Mouse (Mus musculus) kidney, embryonic 15.5 days (tissue): Measurements from ENCODE around the gene Hist1h1c. TPM values are rescaled to one million over a fixed set of nuclear protein-coding genes. Genes with fewer than 3 reads are reported as not detected.
"Not testable (repeated sequence)": the region's sequence is repeated elsewhere in the genome, so short reads cannot be mapped to it uniquely, and the experiment has no call there.

Experiments
- ATAC-seq: fragments of 200-750 bp; cut with Nextera tagmentation; replicated peaks from 2 replicates; pipeline ENCODE4 v1.8.0; 2017; ENCODE audit warnings: moderate TSS enrichment; ENCODE audit not compliant: low FRiP score
- H3K27ac ChIP-seq: fragments of 300-500 bp; sonication (generic); 2 replicates; pipeline ENCODE4 v1.5.1; 2015; ENCODE audit warnings: mild to moderate bottlenecking, inconsistent platforms
- H3K27me3 ChIP-seq: fragments of 300-500 bp; sonication (generic); 2 replicates; pipeline ENCODE4 v1.6.1; 2015; ENCODE audit warnings: inconsistent platforms
- H3K36me3 ChIP-seq: fragments of 300-500 bp; sonication (generic); 2 replicates; pipeline ENCODE4 v1.6.1; 2015; ENCODE audit warnings: inconsistent platforms
- H3K4me1 ChIP-seq: fragments of 300-500 bp; sonication (generic); 2 replicates; pipeline ENCODE4 v1.6.1; 2015; ENCODE audit warnings: inconsistent platforms
- H3K4me2 ChIP-seq: fragments of 300-500 bp; sonication (generic); 2 replicates; pipeline ENCODE4 v1.6.1; 2015; ENCODE audit warnings: moderate library complexity, mild to moderate bottlenecking, inconsistent platforms
- H3K4me3 ChIP-seq: fragments of 300-500 bp; sonication (generic); replicated peaks from 2 replicates; pipeline ENCODE4 v1.5.1; 2015; ENCODE audit warnings: mild to moderate bottlenecking, inconsistent platforms
- H3K9ac ChIP-seq: fragments of 300-500 bp; sonication (generic); 2 replicates; pipeline ENCODE4 v1.6.1; 2015; ENCODE audit warnings: mild to moderate bottlenecking, inconsistent platforms
- H3K9me3 ChIP-seq: fragments of 300-500 bp; sonication (generic); replicated peaks from 2 replicates; pipeline ENCODE4 v1.6.1; 2016; ENCODE audit warnings: inconsistent platforms
- WGBS: fragments of 180-500 bp; shearing (Covaris S2); methylation state at CpG from one replicate; pipeline ENCODE4 v1.1.7; 2015; ENCODE audit warnings: mixed read lengths; 5-methylcytosine and 5-hydroxymethylcytosine counted together
- microRNA-seq: library from miRNA; unstranded; fragments of <30 nt; microRNA quantifications from one replicate; pipeline ENCODE4, GENCODE M21; 2016
- polyA plus RNA-seq: library from polyadenylated mRNA; unstranded; fragments of >200 nt; fragmentation: Nextera tagmentation; extraction: Ambion mirVana; gene quantifications from 2 replicates; pipeline ENCODE4 v1.2.1, GENCODE M21; 2015

Hist1h1c gene
- polyA plus RNA-seq, 1 experiment from 2014 or later = 24.1 TPM

DNA sequence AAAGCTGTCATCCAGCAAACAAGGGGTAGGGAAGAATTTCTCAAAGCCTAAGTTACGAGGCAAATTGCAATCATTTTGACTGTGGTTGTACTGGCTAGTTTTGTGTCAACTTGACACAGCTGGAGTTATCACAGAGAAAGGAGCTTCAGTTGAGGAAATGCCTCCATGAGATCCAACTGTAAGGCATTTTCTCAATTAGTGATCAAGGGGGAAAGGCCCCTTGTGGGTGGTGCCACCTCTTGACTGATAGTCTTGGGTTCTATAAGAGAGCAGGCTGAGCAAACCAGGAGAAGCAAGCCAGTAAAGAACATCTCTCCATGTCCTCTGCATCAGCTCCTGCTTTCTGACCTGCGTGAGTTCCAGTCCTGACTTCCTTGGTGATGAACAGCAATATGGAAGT is 31.0 kb downstream of the Hist1h1c start, which contains the start of gene Trim38:
Gene Trim38, plus strand, starts transcription at position 301 of the 400 bp plus-strand sequence.
- H3K27me3 ChIP-seq, ATAC-seq, H3K4me2 ChIP-seq, H3K27ac ChIP-seq, H3K9me3 ChIP-seq, H3K4me3 ChIP-seq, H3K9ac ChIP-seq, H3K36me3 ChIP-seq: not testable (repeated sequence)
- H3K4me1 ChIP-seq = peaks cover 11% of the 10 kb centered on the region
- 77% methylated on average over 2 of the region's 2 CpGs for WGBS

DNA sequence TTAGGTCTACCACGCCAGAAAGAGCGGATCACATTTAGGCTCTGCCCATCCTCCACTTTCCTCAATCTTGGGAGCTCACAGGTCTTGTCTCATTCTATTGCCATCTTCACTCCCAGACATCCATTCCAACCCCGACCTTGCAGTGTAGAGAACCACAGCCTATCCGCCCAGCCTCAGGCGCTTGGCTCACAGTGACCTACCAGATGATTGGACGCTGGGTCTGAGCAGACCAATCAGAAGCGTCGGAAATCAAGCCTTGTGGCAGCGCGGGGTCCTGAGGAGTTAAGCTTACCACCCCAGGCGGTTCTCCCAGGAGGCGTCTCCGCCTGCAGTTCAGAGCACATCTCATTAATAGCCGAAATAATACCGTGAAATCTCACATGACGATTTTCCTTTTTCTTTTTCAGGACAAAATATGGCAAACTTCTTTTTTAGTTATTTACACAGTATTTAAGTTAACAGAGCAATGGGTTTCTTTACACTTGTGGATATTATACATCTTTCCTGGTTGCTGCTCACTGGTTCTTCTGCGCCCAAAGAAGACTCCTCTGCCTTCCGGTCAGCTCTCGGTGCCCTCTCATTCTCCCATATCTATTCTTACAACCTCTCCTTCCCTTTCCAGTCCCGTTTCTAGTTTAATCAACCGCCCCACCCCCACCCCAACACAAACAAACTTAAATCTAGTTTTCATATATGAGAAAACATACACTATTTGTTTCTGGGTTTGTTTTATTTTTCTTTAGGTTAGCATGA is 34.1 kb downstream of the Hist1h1c start:
- Histone ChIP-seq H3K9me3 (no peaks in the 10 kb centered on the region), H3K27ac (no peak overlapping the region), H3K4me3 (peak overlapping the region; percentile 15; the same call in 1 of the 2 replicates), H3K4me2 (peak overlapping the region; percentile 46), H3K27me3 (no peaks in the 10 kb centered on the region), H3K36me3 (no peaks in the 10 kb centered on the region), H3K9ac (no peak overlapping the region), H3K4me1 (peaks cover 7% of the 10 kb centered on the region)
- 26% methylated on average over 21 of the region's 21 CpGs for WGBS
- ATAC-seq = peak; percentile 93

DNA sequence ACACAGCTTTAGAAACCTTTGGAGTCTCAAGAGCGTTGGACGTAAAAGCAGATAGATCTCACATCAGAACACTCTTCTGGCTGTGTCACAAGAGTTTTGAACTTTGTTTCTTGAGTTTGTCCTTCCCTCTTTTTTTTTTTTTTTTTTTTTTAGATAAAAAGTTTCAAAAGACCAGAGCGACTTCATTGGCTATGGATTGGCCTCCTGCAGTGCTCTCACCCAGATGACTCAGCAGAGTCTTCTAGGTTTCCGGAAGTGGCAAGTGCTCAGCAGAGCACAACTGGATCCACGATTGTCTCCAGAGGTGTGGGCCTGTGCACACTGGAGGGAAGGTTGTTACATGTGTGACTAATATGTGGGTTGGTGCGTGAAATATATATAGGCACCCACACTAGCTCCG is 39.7 kb downstream of the Hist1h1c start:
- Histone ChIP-seq H3K4me3 (no peak overlapping the region), H3K36me3 (no peaks in the 10 kb centered on the region), H3K9me3 (no peaks in the 10 kb centered on the region), H3K27ac (no peak overlapping the region), H3K27me3 (no peaks in the 10 kb centered on the region), H3K4me1 (no peaks in the 10 kb centered on the region), H3K4me2 (no peak overlapping the region), H3K9ac (no peak overlapping the region)
- no peak for ATAC-seq
- WGBS = 93% methylated on average over 7 of the region's 7 CpGs

DNA sequence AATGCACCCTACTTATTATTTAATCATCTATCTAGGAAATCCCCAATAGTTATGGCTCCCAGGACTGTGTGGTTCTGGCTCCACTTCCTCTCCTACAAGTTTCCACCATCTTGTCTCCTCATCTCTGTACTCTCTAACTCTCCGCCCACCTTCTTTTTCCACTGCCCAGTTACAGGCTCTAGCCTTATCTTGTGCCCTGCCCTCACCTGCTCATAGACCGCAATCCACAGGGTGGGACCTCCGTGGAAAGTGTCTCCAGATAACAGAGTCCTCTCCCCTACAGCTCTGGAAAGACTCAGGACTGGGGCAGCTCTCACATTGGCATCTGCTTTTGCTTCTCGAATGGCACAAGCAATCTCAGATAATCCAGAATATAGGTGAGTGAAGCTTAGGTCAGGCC is 40.4 kb downstream of the Hist1h1c start:
- H3K4me1 ChIP-seq = no peaks in the 10 kb centered on the region
- H3K27me3 ChIP-seq = no peaks in the 10 kb centered on the region
- no peaks in the 10 kb centered on the region for H3K9me3 ChIP-seq
- H3K27ac ChIP-seq = no peak overlapping the region
- no peaks in the 10 kb centered on the region for H3K36me3 ChIP-seq
- no peak overlapping the region for H3K9ac ChIP-seq
- WGBS = 88% methylated on average over 4 of the region's 4 CpGs
- ATAC-seq = no peak
- H3K4me3 ChIP-seq = no peak overlapping the region
- no peak overlapping the region for H3K4me2 ChIP-seq

Small RNA genes lying within 50 kb of the gene (microRNA-seq; reads per million reads assigned to microRNA genes)
- gene Gm44314 (not detected), gene Gm44484 (not detected)

Other genes with a start within 250 kb of the Hist1h1c start
- gene Btn2a2, start 250.0 kb upstream of the Hist1h1c start, polyA plus RNA-seq = 0.55 and 0.71 TPM in 2 replicates
- gene Hist1h4h, start 207.8 kb upstream of the Hist1h1c start, polyA plus RNA-seq = 7.5 and 7.8 TPM in 2 replicates
- 3.3 and 7.3 TPM in 2 replicates for gene Hist1h2af, start 204.9 kb upstream of the Hist1h1c start, polyA plus RNA-seq
- gene Hist1h3g, start 203.4 kb upstream of the Hist1h1c start, polyA plus RNA-seq = 6.6 and 6.9 TPM in 2 replicates
- 0.91 and 1.1 TPM in 2 replicates for gene Hist1h2bh, start 195.4 kb upstream of the Hist1h1c start, polyA plus RNA-seq
- 0.86 and 1.3 TPM in 2 replicates for gene Hist1h3f, start 194.8 kb upstream of the Hist1h1c start, polyA plus RNA-seq
- gene Hist1h4f, start 187.2 kb upstream of the Hist1h1c start, polyA plus RNA-seq = 0.96 and 1.3 TPM in 2 replicates
- 0.66 and 0.67 TPM in 2 replicates for gene Hist1h1d, start 185.5 kb upstream of the Hist1h1c start, polyA plus RNA-seq
- gene Hist1h3e, start 176.4 kb upstream of the Hist1h1c start, polyA plus RNA-seq = 6.5 and 6.7 TPM in 2 replicates
- gene Hist1h2ae, start 167.6 kb upstream of the Hist1h1c start, polyA plus RNA-seq = 84.7 and 118 TPM in 2 replicates
- 10.6 and 10.9 TPM in 2 replicates for gene Hist1h2bg, start 167.4 kb upstream of the Hist1h1c start, polyA plus RNA-seq
- 6.0 and 6.9 TPM in 2 replicates for gene Hist1h2bf, start 164.6 kb upstream of the Hist1h1c start, polyA plus RNA-seq
- gene Hist1h2ad, start 164.4 kb upstream of the Hist1h1c start, polyA plus RNA-seq = 3.6 TPM in 2 replicates
- 6.5 and 7.5 TPM in 2 replicates for gene Hist1h3d, start 163.0 kb upstream of the Hist1h1c start, polyA plus RNA-seq
- 123 and 142 TPM in 2 replicates for gene Hist1h4d, start 157.2 kb upstream of the Hist1h1c start, polyA plus RNA-seq
- gene Hist1h2be, start 117.7 kb upstream of the Hist1h1c start, polyA plus RNA-seq = 3.1 and 3.7 TPM in 2 replicates
- gene Hist1h1e, start 116.2 kb upstream of the Hist1h1c start, polyA plus RNA-seq = 19.7 and 21.1 TPM in 2 replicates
- 1.3 and 1.5 TPM in 2 replicates for gene Hist1h2ac, start 54.9 kb upstream of the Hist1h1c start, polyA plus RNA-seq
- gene Hist1h2bc, start 54.6 kb upstream of the Hist1h1c start, polyA plus RNA-seq = 65.3 and 71.8 TPM in 2 replicates
- gene Hist1h1t, start 43.0 kb upstream of the Hist1h1c start, polyA plus RNA-seq = 0.31 TPM in 1 of 2 replicates, not detected in the other
- 7.5 and 8.5 TPM in 2 replicates for gene Hist1h4c, start 40.4 kb upstream of the Hist1h1c start, polyA plus RNA-seq
- gene Hfe, start 28.0 kb upstream of the Hist1h1c start, polyA plus RNA-seq = 6.4 and 7.7 TPM in 2 replicates
- 12.6 and 13.5 TPM in 2 replicates for gene Hist1h3c, start 6.8 kb downstream of the Hist1h1c start, polyA plus RNA-seq
- gene Hist1h2bb, start 7.9 kb downstream of the Hist1h1c start, polyA plus RNA-seq = 3.8 and 4.5 TPM in 2 replicates
- 39.2 and 44.8 TPM in 2 replicates for gene Hist1h2ab, start 12.3 kb downstream of the Hist1h1c start, polyA plus RNA-seq
- gene Hist1h3b, start 13.5 kb downstream of the Hist1h1c start, polyA plus RNA-seq = 10.8 and 11.3 TPM in 2 replicates
- 5.4 and 6.4 TPM in 2 replicates for gene Hist1h4b, start 18.2 kb downstream of the Hist1h1c start, polyA plus RNA-seq
- gene Hist1h4a, start 22.4 kb downstream of the Hist1h1c start, polyA plus RNA-seq = 0.35 TPM in 1 of 2 replicates, not detected in the other
- gene Hist1h3a, start 23.6 kb downstream of the Hist1h1c start, polyA plus RNA-seq = 8.0 and 9.4 TPM in 2 replicates
- gene Hist1h1a, start 24.9 kb downstream of the Hist1h1c start, polyA plus RNA-seq = 2.3 and 3.1 TPM in 2 replicates
- gene Trim38, start 31.1 kb downstream of the Hist1h1c start, polyA plus RNA-seq = not detected in 2 replicates
- gene Slc17a2, start 68.2 kb downstream of the Hist1h1c start, polyA plus RNA-seq = 0.10 and 0.12 TPM in 2 replicates
- 3.4 and 4.0 TPM in 2 replicates for gene Slc17a3, start 100.6 kb downstream of the Hist1h1c start, polyA plus RNA-seq
- 9.3 TPM in 2 replicates for gene Slc17a1, start 128.9 kb downstream of the Hist1h1c start, polyA plus RNA-seq
- 2.7 and 2.9 TPM in 2 replicates for gene Slc17a4, start 176.2 kb downstream of the Hist1h1c start, polyA plus RNA-seq
- gene Hist1h2ba, start 195.3 kb downstream of the Hist1h1c start, polyA plus RNA-seq = not detected in 2 replicates
- gene Hist1h2aa, start 195.7 kb downstream of the Hist1h1c start, polyA plus RNA-seq = not detected in 2 replicates